Mouse (Mus musculus) kidney, postnatal 0 days (tissue): Measurements from ENCODE around the gene Ubiad1. TPM values are rescaled to one million over a fixed set of nuclear protein-coding genes. Genes with fewer than 3 reads are reported as not detected.
A peak's percentile ranks its signal among the peaks of the same experiment; 100 is the strongest.

Experiments
- ATAC-seq: fragments of 200-750 bp; cut with Nextera tagmentation; replicated peaks from 2 replicates; pipeline ENCODE4 v1.8.0; 2017; ENCODE audit warnings: low read depth, moderate number of reproducible peaks, moderate TSS enrichment, moderate library complexity; ENCODE audit not compliant: low FRiP score
- DNase-seq: peaks from one replicate; pipeline ENCODE4 v3.0.0-alpha.2; 2016; ENCODE audit warnings: low spot score
- H3K27ac ChIP-seq: fragments of 300-500 bp; sonication (generic); 2 replicates; pipeline ENCODE4 v1.5.1; 2014; ENCODE audit warnings: mild to moderate bottlenecking
- H3K27me3 ChIP-seq: fragments of 300-500 bp; sonication (generic); 2 replicates; pipeline ENCODE4 v1.6.1; 2014; ENCODE audit warnings: low read length, mixed read lengths; ENCODE audit not compliant: insufficient read depth
- H3K36me3 ChIP-seq: fragments of 300-500 bp; sonication (generic); 2 replicates; pipeline ENCODE4 v1.6.1; 2014; ENCODE audit warnings: low read length, mixed read lengths; ENCODE audit not compliant: insufficient read depth
- H3K4me1 ChIP-seq: fragments of 300-500 bp; sonication (generic); replicated peaks from 2 replicates; pipeline ENCODE4 v1.6.1; 2014; ENCODE audit warnings: antibody characterized with exemption, low read length, mixed read lengths; ENCODE audit not compliant: insufficient read depth
- H3K4me2 ChIP-seq: fragments of 300-500 bp; sonication (generic); 2 replicates; pipeline ENCODE4 v1.6.1; 2014; ENCODE audit warnings: mild to moderate bottlenecking, low read length, moderate library complexity, mixed read lengths
- H3K4me3 ChIP-seq: fragments of 300-500 bp; sonication (generic); replicated peaks from 2 replicates; pipeline ENCODE4 v1.5.1; 2014; ENCODE audit warnings: low read depth, low read length
- H3K9ac ChIP-seq: fragments of 300-500 bp; sonication (generic); 2 replicates; pipeline ENCODE4 v1.6.1; 2014; ENCODE audit warnings: low read depth, low read length
- H3K9me3 ChIP-seq: fragments of 300-500 bp; sonication (generic); replicated peaks from 2 replicates; pipeline ENCODE4 v1.6.1; 2016; ENCODE audit warnings: low read length, inconsistent platforms, mixed read lengths
- CTCF ChIP-seq: IDR thresholded peaks from 2 replicates; pipeline ENCODE4 v1.5.1; 2016; ENCODE audit warnings: antibody characterized with exemption, low read depth, mild to moderate bottlenecking, moderate library complexity
- WGBS: fragments of 180-500 bp; shearing (Covaris S2); extraction: QIAGEN DNeasy Blood & Tissue Kit; methylation state at CpG from one replicate; pipeline ENCODE4 v1.1.7; 2014; 5-methylcytosine and 5-hydroxymethylcytosine counted together
- polyA plus RNA-seq: library from polyadenylated mRNA; unstranded; fragments of >200 nt; fragmentation: Nextera tagmentation; extraction: Ambion mirVana; gene quantifications from 2 replicates; pipeline ENCODE4 v1.2.1, GENCODE M21; 2015

Gene Ubiad1
- polyA plus RNA-seq: 23.3 and 23.6 TPM in 2 replicates

DNA sequence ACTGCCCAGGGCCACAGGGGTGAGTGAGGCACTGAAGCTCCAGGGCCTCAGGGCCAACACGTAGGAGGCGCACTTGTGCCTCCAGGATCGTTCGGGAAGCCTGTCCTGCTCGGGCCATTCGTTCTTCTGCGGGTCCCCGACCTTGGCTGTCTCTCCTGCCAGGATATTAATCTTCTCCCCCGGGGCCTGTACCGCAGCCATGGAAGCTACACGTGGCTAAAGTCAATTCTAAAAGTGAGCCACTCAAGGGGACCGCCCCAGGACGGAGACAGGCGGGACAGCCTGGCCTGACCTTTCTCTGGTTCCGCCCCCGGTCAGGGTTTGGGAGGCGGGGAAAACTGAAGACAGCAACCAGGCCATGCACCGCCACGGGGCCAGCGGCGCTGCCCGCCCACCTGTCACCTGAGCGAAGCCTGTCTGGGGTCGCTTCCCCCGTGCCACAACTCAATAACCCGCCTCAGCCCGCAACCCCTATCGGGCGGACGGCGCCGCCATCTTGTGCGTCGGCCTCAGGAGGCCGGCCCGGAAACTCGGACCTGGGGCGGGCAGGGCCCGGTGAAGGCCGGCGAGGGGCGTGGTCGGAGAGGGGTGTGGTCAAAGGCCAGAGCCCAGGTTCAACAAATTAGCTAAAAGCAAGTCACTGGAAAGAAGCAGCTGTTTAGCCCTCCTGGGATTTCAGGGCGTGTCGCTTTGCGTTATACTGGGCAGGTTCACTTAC is at the start of gene Ubiad1:
TSS of gene Ubiad1 (minus strand) at position 522 of the 718 bp plus-strand sequence.
- H3K9me3 ChIP-seq: no peaks in the 10 kb centered on the region
- no peaks in the 10 kb centered on the region for H3K27me3 ChIP-seq
- peaks cover 10% of the 10 kb centered on the region; the same call in 1 of the 2 replicates for H3K4me1 ChIP-seq
- peak within 1 kb of the TSS; percentile 87 for H3K27ac ChIP-seq
- under 1% methylated on average over 46 of the region's 46 CpGs for WGBS
- ATAC-seq (peak; percentile 73), DNase-seq (peak; percentile 92)
- peak within 1 kb of the TSS; percentile 69 for H3K4me3 ChIP-seq
- TF ChIP-seq CTCF: 0 out of 2 replicates have a peak, but pooled peaks have one; percentile 8
- peak within 1 kb of the TSS; percentile 76 for H3K9ac ChIP-seq
- H3K36me3 ChIP-seq: no peaks in the 10 kb centered on the region
- H3K4me2 ChIP-seq: peak within 1 kb of the TSS; percentile 86

DNA sequence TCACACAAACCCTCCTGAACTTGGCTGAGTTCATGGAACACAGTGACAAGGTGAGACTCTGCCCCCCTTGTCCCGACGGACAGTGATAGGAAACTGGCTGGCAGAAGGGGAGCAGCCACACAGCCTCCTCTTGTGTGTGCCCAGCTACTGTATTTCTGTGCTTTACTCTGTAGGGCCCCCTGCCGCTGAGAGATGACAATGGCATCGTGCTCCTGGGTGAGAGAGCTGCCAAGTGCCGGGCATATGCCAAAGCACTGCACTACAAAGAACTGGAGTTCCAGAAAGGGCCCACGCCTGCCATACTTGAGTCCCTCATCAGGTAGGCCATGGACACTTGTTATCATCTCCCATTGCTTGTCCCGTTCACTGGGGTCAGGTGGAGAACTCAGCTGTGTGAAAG is 46.9 kb upstream of the Ubiad1 start:
- H3K4me3 ChIP-seq: no peak overlapping the region
- H3K36me3 ChIP-seq: peaks cover 57% of the 10 kb centered on the region
- no peak for DNase-seq
- H3K27ac ChIP-seq: no peak overlapping the region
- 91% methylated on average over 7 of the region's 7 CpGs for WGBS
- no peak overlapping the region for H3K9ac ChIP-seq
- TF ChIP-seq CTCF: no peak
- ATAC-seq: no peak
- H3K27me3 ChIP-seq: no peaks in the 10 kb centered on the region
- no peaks in the 10 kb centered on the region for H3K4me1 ChIP-seq
- H3K9me3 ChIP-seq: no peaks in the 10 kb centered on the region
- H3K4me2 ChIP-seq: no peak overlapping the region

- ATAC-seq (0 out of 2 replicates have a peak, but pooled peaks have one; percentile 23), DNase-seq (peak; percentile 48)
- Histone ChIP-seq H3K27me3 (no peaks in the 10 kb centered on the region), H3K27ac (no peak overlapping the region), H3K36me3 (peaks cover 57% of the 10 kb centered on the region), H3K9ac (no peak overlapping the region), H3K9me3 (no peaks in the 10 kb centered on the region), H3K4me3 (no peak overlapping the region), H3K4me2 (no peak overlapping the region), H3K4me1 (no peaks in the 10 kb centered on the region)
- WGBS: 52% methylated on average over 6 of the region's 6 CpGs
- no peak for TF ChIP-seq CTCF
These were observed 45.9 kb upstream of the Ubiad1 start for GRCm38 (mm10) chr4:148490502-148490901.

- 70% methylated on average over 2 of the region's 2 CpGs for WGBS
- no peak for DNase-seq
- peaks cover 73% of the 10 kb centered on the region for H3K36me3 ChIP-seq
These were observed 43.3 kb upstream of the Ubiad1 start for GRCm38 (mm10) chr4:148487841-148488240.

GRCm38 (mm10) chr4:148484511-148484910 is 39.9 kb upstream of the Ubiad1 start:
- DNase-seq: no peak
- Histone ChIP-seq H3K9me3 (no peaks in the 10 kb centered on the region), H3K27ac (no peak overlapping the region), H3K9ac (no peak overlapping the region), H3K27me3 (no peaks in the 10 kb centered on the region), H3K4me1 (no peaks in the 10 kb centered on the region), H3K36me3 (peaks cover 81% of the 10 kb centered on the region), H3K4me3 (no peak overlapping the region), H3K4me2 (no peak overlapping the region)
- WGBS: 96% methylated on average over 12 of the region's 12 CpGs
- TF ChIP-seq CTCF: no peak
- no peak for ATAC-seq

More at GRCm38 (mm10) chr4:148487841-148488240, 43.3 kb upstream of the Ubiad1 start:
- no peak for TF ChIP-seq CTCF
- Histone ChIP-seq H3K4me2 (no peak overlapping the region), H3K9ac (no peak overlapping the region), H3K4me3 (no peak overlapping the region), H3K9me3 (no peaks in the 10 kb centered on the region), H3K27ac (no peak overlapping the region), H3K27me3 (no peaks in the 10 kb centered on the region), H3K4me1 (no peaks in the 10 kb centered on the region)
- no peak for ATAC-seq

DNA sequence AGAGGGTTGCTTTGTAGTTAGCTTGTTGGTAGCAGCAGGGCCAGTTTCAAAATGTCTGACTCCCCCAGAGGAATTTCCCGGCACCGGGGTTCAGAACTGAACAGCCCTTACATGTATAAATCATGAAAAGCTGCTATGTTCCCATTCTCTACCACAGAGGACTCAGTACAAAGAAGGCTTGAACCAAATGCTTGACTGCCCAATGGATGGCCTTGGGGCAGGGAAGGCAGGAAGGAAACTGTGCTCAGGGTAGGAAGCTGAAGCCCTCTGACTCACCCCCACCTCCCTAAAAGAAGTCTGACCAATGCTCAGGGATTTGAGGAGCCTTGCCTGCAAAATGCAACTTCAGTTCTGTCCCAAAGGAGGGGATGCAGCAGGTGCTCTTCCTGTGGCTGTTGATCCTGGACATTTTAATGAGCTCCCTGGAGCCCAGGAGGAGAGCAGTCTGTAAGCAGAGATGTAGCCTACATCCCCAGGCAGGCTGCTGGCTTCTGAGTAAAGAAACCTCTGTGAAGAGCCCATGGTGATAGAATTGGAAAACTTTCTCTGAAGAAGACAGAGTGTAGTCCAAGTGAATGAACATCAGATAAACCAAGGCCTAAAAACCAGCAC is 37.1 kb upstream of the Ubiad1 start:
- Histone ChIP-seq H3K4me3 (no peak overlapping the region), H3K27ac (no peak overlapping the region), H3K27me3 (no peaks in the 10 kb centered on the region), H3K36me3 (peaks cover 70% of the 10 kb centered on the region), H3K4me1 (no peaks in the 10 kb centered on the region), H3K4me2 (no peak overlapping the region), H3K9me3 (no peaks in the 10 kb centered on the region), H3K9ac (no peak overlapping the region)
- WGBS: 49% methylated on average over 2 of the region's 2 CpGs
- ATAC-seq: no peak
- no peak for DNase-seq
- TF ChIP-seq CTCF: no peak
